Mouse (Mus musculus) spleen, postnatal 36 days (tissue): ENCODE data around the gene Vapa.
"Not testable (repeated sequence)": the region's sequence is repeated elsewhere in the genome, so short reads cannot be mapped to it uniquely, and the experiment has no call there.

Experiments
- DNase-seq, 2 experiments: peaks; one replicate each; pipeline ENCODE4 v3.0.0; 2022; ENCODE audit warnings: low spot score in 2 of 2, mixed read lengths in 1 of 2

Vapa gene

GRCm38 (mm10) chr17:65613463-65614412 is at the start of gene Vapa:
Gene Vapa, minus strand, starts transcription at chr17:65613555.
- peak; percentile 97 for DNase-seq

- no peak for DNase-seq
Observed at GRCm38 (mm10) chr17:65662662-65663061, 49.3 kb upstream of the Vapa start.

- DNase-seq, result no peak
Observed at GRCm38 (mm10) chr17:65658416-65658815, 45.1 kb upstream of the Vapa start.

- DNase-seq, result no peak
Observed at GRCm38 (mm10) chr17:65657958-65658357, 44.6 kb upstream of the Vapa start.

GRCm38 (mm10) chr17:65656731-65657130 is 43.4 kb upstream of the Vapa start:
- DNase-seq, result no peak

- no peak for DNase-seq
Observed at GRCm38 (mm10) chr17:65656076-65656475, 42.7 kb upstream of the Vapa start.

- no peak for DNase-seq
Observed at GRCm38 (mm10) chr17:65655608-65656007, 42.3 kb upstream of the Vapa start.

GRCm38 (mm10) chr17:65650598-65650997 is 37.2 kb upstream of the Vapa start:
- no peak for DNase-seq

GRCm38 (mm10) chr17:65649175-65649493 is 35.8 kb upstream of the Vapa start:
- no peak for DNase-seq

GRCm38 (mm10) chr17:65648371-65649174 is 35.2 kb upstream of the Vapa start:
- no peak for DNase-seq

- DNase-seq, result no peak
Observed at GRCm38 (mm10) chr17:65647961-65648360, 34.6 kb upstream of the Vapa start.

GRCm38 (mm10) chr17:65647226-65647625 is 33.9 kb upstream of the Vapa start:
- DNase-seq, result no peak

- DNase-seq, result no peak
Observed at GRCm38 (mm10) chr17:65643579-65643978, 30.2 kb upstream of the Vapa start.

GRCm38 (mm10) chr17:65643051-65643521 is 29.7 kb upstream of the Vapa start:
- DNase-seq, result no peak

- no peak for DNase-seq
Observed at GRCm38 (mm10) chr17:65642578-65642991, 29.2 kb upstream of the Vapa start.

GRCm38 (mm10) chr17:65641734-65642218 is 28.4 kb upstream of the Vapa start, which contains the start of gene Txndc2:
Gene Txndc2, minus strand, starts transcription at chr17:65642168.
- DNase-seq, result no peak

GRCm38 (mm10) chr17:65639144-65639543 is 25.8 kb upstream of the Vapa start:
- no peak for DNase-seq

GRCm38 (mm10) chr17:65635715-65636360 is 22.5 kb upstream of the Vapa start:
- no peak for DNase-seq

- no peak for DNase-seq
Observed at GRCm38 (mm10) chr17:65629943-65630342, 16.6 kb upstream of the Vapa start.

GRCm38 (mm10) chr17:65628823-65629532 is 15.6 kb upstream of the Vapa start:
- DNase-seq, result not testable (repeated sequence)

GRCm38 (mm10) chr17:65626301-65626700 is 12.9 kb upstream of the Vapa start:
- no peak for DNase-seq
